Mouse (Mus musculus) ES-Bruce4 (cell line): ENCODE results near the gene 1810055G02Rik. TPM values are rescaled to one million over a fixed set of nuclear protein-coding genes. Genes with fewer than 3 reads are reported as not detected.

Experiments
- H3K27ac ChIP-seq: 2 replicates; pipeline ENCODE4 v1.5.1; 2012; ENCODE audit warnings: low read length, inconsistent platforms; ENCODE audit not compliant: insufficient read depth
- H3K27me3 ChIP-seq: 2 replicates; pipeline ENCODE4 v1.6.1; 2012; ENCODE audit warnings: mild to moderate bottlenecking, low read length, inconsistent platforms; ENCODE audit not compliant: control insufficient read depth, poor library complexity, insufficient read depth, severe bottlenecking
- H3K36me3 ChIP-seq: 2 replicates; pipeline ENCODE4 v1.6.1; 2012; ENCODE audit warnings: inconsistent platforms, mild to moderate bottlenecking, low read length, moderate library complexity; ENCODE audit not compliant: control insufficient read depth, poor library complexity, insufficient read depth, severe bottlenecking
- H3K4me1 ChIP-seq: one replicate; pipeline ENCODE4 v1.8.1; 2011; ENCODE audit warnings: low read length; ENCODE audit not compliant: control insufficient read depth, insufficient read depth
- H3K4me3 ChIP-seq: 2 replicates; pipeline ENCODE4 v1.5.1; 2011; ENCODE audit warnings: low read depth, mild to moderate bottlenecking, low read length
- H3K9ac ChIP-seq: 2 replicates; pipeline ENCODE4 v1.6.1; 2012; ENCODE audit warnings: low read depth, mild to moderate bottlenecking, inconsistent platforms; ENCODE audit not compliant: poor library complexity, severe bottlenecking
- H3K9me3 ChIP-seq: replicated peaks from 2 replicates; pipeline ENCODE4 v1.6.1; 2012; ENCODE audit warnings: mild to moderate bottlenecking, low read length, inconsistent platforms; ENCODE audit not compliant: control insufficient read depth, poor library complexity, insufficient read depth, severe bottlenecking
- CTCF ChIP-seq: IDR thresholded peaks from one replicate; pipeline ENCODE4 v1.8.1; 2011; ENCODE audit warnings: low read depth, low read length
- EP300 ChIP-seq: IDR thresholded peaks from 2 replicates; pipeline ENCODE4 v1.6.1; 2011; ENCODE audit warnings: low read depth, low read length; ENCODE audit not compliant: insufficient read depth
- POLR2A ChIP-seq: IDR thresholded peaks from one replicate; pipeline ENCODE4 v1.8.1; 2011; ENCODE audit warnings: low read length; ENCODE audit not compliant: insufficient read depth
- polyA plus RNA-seq: library from polyadenylated mRNA; stranded (reverse); fragments of >200 nt; gene quantifications from 2 replicates; pipeline ENCODE4 v1.2.4, GENCODE M21; 2011; ENCODE audit warnings: low read depth; ENCODE audit not compliant: missing spikeins, insufficient read depth, insufficient read length

Gene 1810055G02Rik
- polyA plus RNA-seq, 1 experiment, result 30.7 TPM

GRCm38 (mm10) chr19:3691337-3691736, 16.8 kb upstream of the 1810055G02Rik start:
- Histone ChIP-seq H3K4me1 (peaks cover 3% of the 10 kb centered on the region), H3K9ac (no peak overlapping the region), H3K36me3 (no peaks in the 10 kb centered on the region), H3K27ac (no peak overlapping the region), H3K9me3 (no peaks in the 10 kb centered on the region), H3K27me3 (no peaks in the 10 kb centered on the region), H3K4me3 (no peak overlapping the region)
- TF ChIP-seq EP300 (no peak), CTCF (no peak), POLR2A (no peak)

GRCm38 (mm10) chr19:3692414-3693145, 15.5 kb upstream of the 1810055G02Rik start:
- TF ChIP-seq EP300, result no peak
- TF ChIP-seq CTCF, result no peak
- no peak for TF ChIP-seq POLR2A
- Histone ChIP-seq H3K9me3 (no peaks in the 10 kb centered on the region), H3K27me3 (no peaks in the 10 kb centered on the region), H3K27ac (no peak overlapping the region), H3K4me1 (no peaks in the 10 kb centered on the region), H3K4me3 (no peak overlapping the region), H3K36me3 (no peaks in the 10 kb centered on the region), H3K9ac (no peak overlapping the region)

DNA sequence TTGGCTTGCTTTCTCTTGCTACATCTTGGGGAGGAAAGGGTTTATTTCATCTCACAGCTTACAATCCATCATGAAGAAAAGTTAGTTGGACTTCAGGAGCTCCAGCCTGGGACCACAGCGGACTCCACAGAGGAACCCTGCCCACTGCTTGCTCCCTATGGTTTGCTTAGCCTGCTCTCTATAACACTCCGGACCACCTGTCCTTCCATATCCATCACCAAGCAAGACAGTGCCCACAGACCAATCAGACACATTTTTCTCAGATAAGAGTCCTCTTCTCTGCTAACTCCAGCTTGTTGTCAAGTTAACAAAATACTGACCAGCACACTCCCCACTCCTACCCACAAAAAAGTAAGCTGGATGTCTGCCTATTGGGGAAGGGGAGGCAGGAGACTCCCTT, 13.6 kb upstream of the 1810055G02Rik start:
- no peaks in the 10 kb centered on the region for H3K36me3 ChIP-seq
- TF ChIP-seq POLR2A, result no peak
- TF ChIP-seq CTCF, result no peak
- no peak for TF ChIP-seq EP300
- H3K4me1 ChIP-seq, result no peaks in the 10 kb centered on the region
- H3K4me3 ChIP-seq, result no peak overlapping the region
- no peak overlapping the region for H3K9ac ChIP-seq
- no peaks in the 10 kb centered on the region for H3K27me3 ChIP-seq
- no peaks in the 10 kb centered on the region for H3K9me3 ChIP-seq
- no peak overlapping the region for H3K27ac ChIP-seq

DNA sequence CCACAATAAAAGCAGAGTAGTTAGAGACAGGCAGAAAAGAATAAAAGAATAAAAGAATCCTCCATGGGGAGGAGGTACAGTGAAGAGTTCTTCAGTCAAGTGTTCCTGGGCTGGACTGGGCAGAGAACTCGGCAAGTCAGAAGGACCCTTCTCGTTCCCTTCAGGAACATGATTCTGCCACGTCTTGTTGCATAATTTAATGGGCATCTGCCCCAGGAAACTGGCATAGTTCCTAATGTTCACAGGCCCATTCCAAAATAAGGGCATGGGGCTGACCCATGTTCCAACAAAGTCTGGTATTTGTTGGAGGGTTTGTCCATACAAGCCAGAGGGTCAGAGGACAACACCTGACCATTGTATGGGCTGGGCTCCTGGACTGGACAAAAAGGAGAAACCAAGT, 13.1 kb upstream of the 1810055G02Rik start:
- H3K27me3 ChIP-seq, result no peaks in the 10 kb centered on the region
- H3K27ac ChIP-seq, result no peak overlapping the region
- TF ChIP-seq EP300 (no peak), CTCF (no peak), POLR2A (no peak)
- no peak overlapping the region for H3K4me3 ChIP-seq
- H3K36me3 ChIP-seq, result no peaks in the 10 kb centered on the region
- no peaks in the 10 kb centered on the region for H3K9me3 ChIP-seq
- H3K9ac ChIP-seq, result no peak overlapping the region
- H3K4me1 ChIP-seq, result no peaks in the 10 kb centered on the region

- Histone ChIP-seq H3K27me3 (no peaks in the 10 kb centered on the region), H3K4me3 (no peak overlapping the region), H3K9me3 (no peaks in the 10 kb centered on the region), H3K36me3 (no peaks in the 10 kb centered on the region), H3K27ac (no peak overlapping the region), H3K4me1 (no peaks in the 10 kb centered on the region), H3K9ac (no peak overlapping the region)
- TF ChIP-seq EP300 (no peak), POLR2A (no peak), CTCF (no peak)
Observed at GRCm38 (mm10) chr19:3695471-3695870, 12.6 kb upstream of the 1810055G02Rik start.

DNA sequence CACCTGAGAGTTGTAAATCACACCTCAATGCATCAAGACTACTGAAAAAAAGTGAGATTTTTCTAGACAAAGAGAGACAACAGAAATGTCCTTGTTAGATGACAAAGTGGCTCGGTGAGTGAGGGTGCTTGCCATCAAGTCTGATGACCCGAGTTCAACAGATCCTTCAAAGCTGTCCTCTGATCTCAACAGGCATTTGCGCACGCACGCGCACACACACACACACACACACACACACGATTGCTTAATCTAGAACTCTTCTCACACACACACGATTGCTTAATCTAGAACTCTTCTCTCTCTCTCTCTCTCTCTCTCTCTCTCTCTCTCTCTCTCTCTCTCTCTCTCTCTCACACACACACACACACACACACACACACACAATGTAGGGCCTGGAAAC, 12.1 kb upstream of the 1810055G02Rik start:
- H3K4me3 ChIP-seq, result no peak overlapping the region
- H3K9me3 ChIP-seq, result no peaks in the 10 kb centered on the region
- no peaks in the 10 kb centered on the region for H3K36me3 ChIP-seq
- H3K9ac ChIP-seq, result no peak overlapping the region
- H3K27me3 ChIP-seq, result no peaks in the 10 kb centered on the region
- H3K27ac ChIP-seq, result no peak overlapping the region
- no peaks in the 10 kb centered on the region for H3K4me1 ChIP-seq
- no peak for TF ChIP-seq EP300
